Mouse (Mus musculus): ENCODE measurements at regions not wholly inside any gene's neighbourhood (a gene's known extent, or its start where the extent isn't known, plus 50 kb on each side); places are given as distances from the start of the nearest gene placed in this dataset.

- Histone ChIP-seq H3K9me3 (ENCODE audit: low read length) (no peaks in the 10 kb centered on the region), H3K27me3 (ENCODE audit: insufficient read depth, low read length) (no peaks in the 10 kb centered on the region), H3K4me1 (replicated peaks; ENCODE audit: low read depth, low read length) (no peaks in the 10 kb centered on the region), H3K36me3 (ENCODE audit: insufficient read depth, low read length) (no peaks in the 10 kb centered on the region), H3K4me3 (replicated peaks; ENCODE audit: low read length) (no peak overlapping the region)
- TF ChIP-seq POU5F1 (IDR thresholded peaks at IDR 0.05; ENCODE audit: borderline replicate concordance, low read length), result no peak
- no peak for TF ChIP-seq CTCF (conservative IDR thresholded peaks at IDR 0.05; ENCODE audit: low read length)
- TF ChIP-seq NANOG (IDR thresholded peaks at IDR 0.05; ENCODE audit: borderline replicate concordance, low read length), result no peak
Measured at GRCm38 (mm10) chr10:106375653-106376052, 94.5 kb upstream of the Ppfia2 start.

- Histone ChIP-seq H3K4me1 (replicated peaks; ENCODE audit: low read depth, low read length) (no peaks in the 10 kb centered on the region), H3K27me3 (ENCODE audit: insufficient read depth, low read length) (no peaks in the 10 kb centered on the region), H3K4me3 (replicated peaks; ENCODE audit: low read length) (no peak overlapping the region), H3K36me3 (ENCODE audit: insufficient read depth, low read length) (no peaks in the 10 kb centered on the region), H3K9me3 (ENCODE audit: low read length) (no peaks in the 10 kb centered on the region)
- no peak for TF ChIP-seq POU5F1 (IDR thresholded peaks at IDR 0.05; ENCODE audit: borderline replicate concordance, low read length)
- no peak for TF ChIP-seq NANOG (IDR thresholded peaks at IDR 0.05; ENCODE audit: borderline replicate concordance, low read length)
- no peak for TF ChIP-seq CTCF (conservative IDR thresholded peaks at IDR 0.05; ENCODE audit: low read length)
Measured at GRCm38 (mm10) chr10:106376161-106376560, 94.0 kb upstream of the Ppfia2 start.

- H3K36me3 ChIP-seq (ENCODE audit: insufficient read depth, low read length), result no peaks in the 10 kb centered on the region
- H3K4me1 ChIP-seq (replicated peaks; ENCODE audit: low read depth, low read length), result no peaks in the 10 kb centered on the region
- H3K27me3 ChIP-seq (ENCODE audit: insufficient read depth, low read length), result no peaks in the 10 kb centered on the region
- H3K9me3 ChIP-seq (ENCODE audit: low read length), result no peaks in the 10 kb centered on the region
- H3K4me3 ChIP-seq (replicated peaks; ENCODE audit: low read length), result no peak overlapping the region
- peak; percentile 37; the same call in 1 of the 2 replicates for TF ChIP-seq CTCF (conservative IDR thresholded peaks at IDR 0.05; ENCODE audit: low read length)
- no peak for TF ChIP-seq NANOG (IDR thresholded peaks at IDR 0.05; ENCODE audit: borderline replicate concordance, low read length)
Measured at GRCm38 (mm10) chr10:106380628-106381027, 89.5 kb upstream of the Ppfia2 start.

GRCm38 (mm10) chr10:106408705-106409104 is 61.4 kb upstream of the Ppfia2 start:
- Histone ChIP-seq H3K36me3 (ENCODE audit: insufficient read depth, low read length) (no peaks in the 10 kb centered on the region), H3K4me3 (replicated peaks; ENCODE audit: low read length) (no peak overlapping the region), H3K4me1 (replicated peaks; ENCODE audit: low read depth, low read length) (no peaks in the 10 kb centered on the region), H3K9me3 (ENCODE audit: low read length) (no peaks in the 10 kb centered on the region), H3K27me3 (ENCODE audit: insufficient read depth, low read length) (no peaks in the 10 kb centered on the region)
- TF ChIP-seq NANOG (IDR thresholded peaks at IDR 0.05; ENCODE audit: borderline replicate concordance, low read length) (no peak), POU5F1 (IDR thresholded peaks at IDR 0.05; ENCODE audit: borderline replicate concordance, low read length) (no peak), CTCF (conservative IDR thresholded peaks at IDR 0.05; ENCODE audit: low read length) (no peak)

GRCm38 (mm10) chr10:106413181-106413580 is 57.0 kb upstream of the Ppfia2 start:
- TF ChIP-seq CTCF (conservative IDR thresholded peaks at IDR 0.05; ENCODE audit: low read length) (no peak), POU5F1 (IDR thresholded peaks at IDR 0.05; ENCODE audit: borderline replicate concordance, low read length) (no peak), NANOG (IDR thresholded peaks at IDR 0.05; ENCODE audit: borderline replicate concordance, low read length) (no peak)
- no peak overlapping the region for H3K4me3 ChIP-seq (replicated peaks; ENCODE audit: low read length)

GRCm38 (mm10) chr10:106414990-106415389 is 55.1 kb upstream of the Ppfia2 start:
- Histone ChIP-seq H3K27me3 (ENCODE audit: insufficient read depth, low read length) (no peaks in the 10 kb centered on the region), H3K4me3 (replicated peaks; ENCODE audit: low read length) (no peak overlapping the region), H3K4me1 (replicated peaks; ENCODE audit: low read depth, low read length) (peaks cover 18% of the 10 kb centered on the region), H3K9me3 (ENCODE audit: low read length) (no peaks in the 10 kb centered on the region), H3K36me3 (ENCODE audit: insufficient read depth, low read length) (no peaks in the 10 kb centered on the region)
- TF ChIP-seq CTCF (conservative IDR thresholded peaks at IDR 0.05; ENCODE audit: low read length) (no peak), NANOG (IDR thresholded peaks at IDR 0.05; ENCODE audit: borderline replicate concordance, low read length) (no peak), POU5F1 (IDR thresholded peaks at IDR 0.05; ENCODE audit: borderline replicate concordance, low read length) (no peak)

More at GRCm38 (mm10) chr10:106413181-106413580, 57.0 kb upstream of the Ppfia2 start:
- H3K9me3 ChIP-seq (ENCODE audit: low read length), result no peaks in the 10 kb centered on the region
- H3K36me3 ChIP-seq (ENCODE audit: insufficient read depth, low read length), result no peaks in the 10 kb centered on the region
- peaks cover 18% of the 10 kb centered on the region for H3K4me1 ChIP-seq (replicated peaks; ENCODE audit: low read depth, low read length)
- H3K27me3 ChIP-seq (ENCODE audit: insufficient read depth, low read length), result no peaks in the 10 kb centered on the region

GRCm38 (mm10) chr10:106417156-106417555 is 53.0 kb upstream of the Ppfia2 start:
- Histone ChIP-seq H3K4me1 (replicated peaks; ENCODE audit: low read depth, low read length) (peaks cover 18% of the 10 kb centered on the region), H3K9me3 (ENCODE audit: low read length) (no peaks in the 10 kb centered on the region), H3K4me3 (replicated peaks; ENCODE audit: low read length) (no peak overlapping the region), H3K27me3 (ENCODE audit: insufficient read depth, low read length) (no peaks in the 10 kb centered on the region), H3K36me3 (ENCODE audit: insufficient read depth, low read length) (no peaks in the 10 kb centered on the region)
- no peak for TF ChIP-seq CTCF (conservative IDR thresholded peaks at IDR 0.05; ENCODE audit: low read length)
- TF ChIP-seq NANOG (IDR thresholded peaks at IDR 0.05; ENCODE audit: borderline replicate concordance, low read length), result no peak
- no peak for TF ChIP-seq POU5F1 (IDR thresholded peaks at IDR 0.05; ENCODE audit: borderline replicate concordance, low read length)
